Mouse (Mus musculus) kidney, postnatal 0 days (tissue): ENCODE results near the gene Wdr35. TPM values are rescaled to one million over a fixed set of nuclear protein-coding genes. Genes with fewer than 3 reads are reported as not detected.
"Not testable (repeated sequence)": the region's sequence is repeated elsewhere in the genome, so short reads cannot be mapped to it uniquely, and the experiment has no call there.

Experiments
- ATAC-seq: fragments of 200-750 bp; cut with Nextera tagmentation; replicated peaks from 2 replicates; pipeline ENCODE4 v1.8.0; 2017; ENCODE audit warnings: low read depth, moderate number of reproducible peaks, moderate TSS enrichment, moderate library complexity; ENCODE audit not compliant: low FRiP score
- DNase-seq: peaks from one replicate; pipeline ENCODE4 v3.0.0-alpha.2; 2016; ENCODE audit warnings: low spot score
- H3K27ac ChIP-seq: fragments of 300-500 bp; sonication (generic); 2 replicates; pipeline ENCODE4 v1.5.1; 2014; ENCODE audit warnings: mild to moderate bottlenecking
- H3K27me3 ChIP-seq: fragments of 300-500 bp; sonication (generic); 2 replicates; pipeline ENCODE4 v1.6.1; 2014; ENCODE audit warnings: low read length, mixed read lengths; ENCODE audit not compliant: insufficient read depth
- H3K36me3 ChIP-seq: fragments of 300-500 bp; sonication (generic); 2 replicates; pipeline ENCODE4 v1.6.1; 2014; ENCODE audit warnings: low read length, mixed read lengths; ENCODE audit not compliant: insufficient read depth
- H3K4me1 ChIP-seq: fragments of 300-500 bp; sonication (generic); replicated peaks from 2 replicates; pipeline ENCODE4 v1.6.1; 2014; ENCODE audit warnings: antibody characterized with exemption, low read length, mixed read lengths; ENCODE audit not compliant: insufficient read depth
- H3K4me2 ChIP-seq: fragments of 300-500 bp; sonication (generic); 2 replicates; pipeline ENCODE4 v1.6.1; 2014; ENCODE audit warnings: mild to moderate bottlenecking, low read length, moderate library complexity, mixed read lengths
- H3K4me3 ChIP-seq: fragments of 300-500 bp; sonication (generic); replicated peaks from 2 replicates; pipeline ENCODE4 v1.5.1; 2014; ENCODE audit warnings: low read depth, low read length
- H3K9ac ChIP-seq: fragments of 300-500 bp; sonication (generic); 2 replicates; pipeline ENCODE4 v1.6.1; 2014; ENCODE audit warnings: low read depth, low read length
- H3K9me3 ChIP-seq: fragments of 300-500 bp; sonication (generic); replicated peaks from 2 replicates; pipeline ENCODE4 v1.6.1; 2016; ENCODE audit warnings: low read length, inconsistent platforms, mixed read lengths
- CTCF ChIP-seq: IDR thresholded peaks from 2 replicates; pipeline ENCODE4 v1.5.1; 2016; ENCODE audit warnings: antibody characterized with exemption, low read depth, mild to moderate bottlenecking, moderate library complexity
- whole genome bisulfite sequencing: fragments of 180-500 bp; shearing (Covaris S2); extraction: QIAGEN DNeasy Blood & Tissue Kit; methylation state at CpG from one replicate; pipeline ENCODE4 v1.1.7; 2014; 5-methylcytosine and 5-hydroxymethylcytosine counted together
- polyA plus RNA-seq: library from polyadenylated mRNA; unstranded; fragments of >200 nt; fragmentation: Nextera tagmentation; extraction: Ambion mirVana; gene quantifications from 2 replicates; pipeline ENCODE4 v1.2.1, GENCODE M21; 2015

The Wdr35 gene
- polyA plus RNA-seq: 12.4 and 15.2 TPM in 2 replicates

DNA sequence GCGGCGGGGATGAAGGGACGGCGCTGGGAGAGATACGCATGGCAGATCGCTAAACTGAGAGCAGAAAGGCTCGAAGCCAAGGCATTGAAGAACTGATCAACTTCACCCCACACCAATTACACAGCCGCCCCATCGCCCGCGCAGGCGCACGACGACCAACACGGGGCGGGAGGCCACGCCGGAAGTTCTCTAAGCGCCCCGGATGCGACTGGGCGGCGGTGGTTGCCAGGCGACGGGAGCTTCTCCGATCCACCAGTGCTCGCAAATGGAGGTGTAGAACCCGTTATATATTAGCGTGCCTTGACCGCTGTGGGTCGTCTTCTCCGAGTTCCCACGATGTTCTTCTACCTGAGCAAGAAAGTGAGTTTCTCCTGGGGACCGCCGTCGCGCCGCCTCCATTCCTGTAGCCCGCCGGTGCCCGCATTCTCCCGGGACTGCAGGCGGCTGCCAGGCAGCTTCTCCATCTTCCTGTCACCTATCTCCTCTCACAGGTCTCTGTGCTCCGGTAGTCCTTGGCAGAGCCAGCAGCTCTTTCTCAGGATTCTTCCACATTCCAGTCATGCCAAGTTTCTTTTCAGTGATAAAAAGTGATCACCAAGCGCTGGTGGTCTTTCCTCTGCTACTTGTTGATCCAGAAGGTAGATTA is at the start of gene Wdr35:
Gene Wdr35, plus strand, starts transcription at position 73 of the 646 bp plus-strand sequence.
- H3K27me3 ChIP-seq: no peaks in the 10 kb centered on the region
- H3K9ac ChIP-seq: peak within 1 kb of the TSS; percentile 57; the same call in 1 of the 2 replicates
- peaks cover 5% of the 10 kb centered on the region; the same call in 1 of the 2 replicates for H3K36me3 ChIP-seq
- peak within 1 kb of the TSS; percentile 66 for H3K4me3 ChIP-seq
- H3K9me3 ChIP-seq: no peaks in the 10 kb centered on the region
- ATAC-seq (peak; percentile 89), DNase-seq (peak; percentile 90)
- no peak within 1 kb of the TSS for H3K27ac ChIP-seq
- TF ChIP-seq CTCF: no peak
- H3K4me2 ChIP-seq: peak within 1 kb of the TSS; percentile 64
- H3K4me1 ChIP-seq: peaks cover 5% of the 10 kb centered on the region; the same call in 1 of the 2 replicates
- under 1% methylated on average over 45 of the region's 45 CpGs for WGBS

DNA sequence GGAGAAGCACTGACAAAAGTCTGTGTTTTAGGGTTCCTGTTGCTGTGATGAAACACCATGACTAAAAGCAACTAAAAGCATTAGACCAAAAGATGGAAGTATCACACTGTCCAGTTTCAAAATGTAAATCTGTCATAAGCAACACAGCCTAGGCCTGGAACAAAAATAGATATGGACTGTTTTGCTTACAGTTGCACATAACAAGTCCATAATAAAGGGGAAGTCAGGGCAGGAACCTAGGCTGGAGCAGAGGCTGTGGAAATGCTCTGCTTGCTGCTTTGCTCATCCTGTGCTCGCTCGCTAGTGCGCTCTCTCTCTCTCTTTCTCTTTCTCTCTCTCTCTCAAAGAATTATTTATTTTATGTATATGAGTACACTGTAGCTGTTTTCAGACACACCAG is 46.0 kb upstream of the Wdr35 start:
- H3K4me1 ChIP-seq: peaks cover 21% of the 10 kb centered on the region
- no peaks in the 10 kb centered on the region for H3K27me3 ChIP-seq
- no peaks in the 10 kb centered on the region for H3K9me3 ChIP-seq
- 0 out of 2 replicates have a peak, but pooled peaks cover 8% of the 10 kb centered on the region for H3K36me3 ChIP-seq
- no peak overlapping the region for H3K4me3 ChIP-seq
- 73% methylated on average over 3 of the region's 3 CpGs for WGBS
- TF ChIP-seq CTCF: no peak
- H3K9ac ChIP-seq: no peak overlapping the region
- no peak overlapping the region for H3K4me2 ChIP-seq
- H3K27ac ChIP-seq: no peak overlapping the region
- ATAC-seq (no peak), DNase-seq (no peak)

DNA sequence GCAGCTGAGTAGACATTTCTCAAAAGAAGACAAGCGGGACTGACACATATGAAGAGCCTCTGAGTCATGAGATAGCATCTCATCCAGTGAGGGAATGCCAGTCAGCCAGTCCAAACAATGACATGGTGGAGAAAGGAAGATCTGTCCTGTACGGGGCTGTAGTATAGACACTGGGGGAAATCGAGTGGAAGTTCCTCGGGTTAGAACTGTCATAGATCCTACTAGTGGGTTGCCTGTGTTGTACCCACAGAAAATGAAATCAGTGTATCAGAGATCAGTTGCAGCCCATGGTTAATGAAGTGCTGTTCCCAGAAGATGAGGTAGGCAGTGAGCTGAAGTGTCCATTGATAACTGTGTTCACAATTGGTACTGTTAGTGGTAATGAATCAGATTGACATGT is 44.9 kb upstream of the Wdr35 start:
- ATAC-seq: no peak
- Histone ChIP-seq H3K9ac (no peak overlapping the region), H3K4me1 (peaks cover 18% of the 10 kb centered on the region), H3K27ac (no peak overlapping the region), H3K27me3 (no peaks in the 10 kb centered on the region), H3K4me2 (no peak overlapping the region), H3K4me3 (no peak overlapping the region), H3K36me3 (0 out of 2 replicates have a peak, but pooled peaks cover 12% of the 10 kb centered on the region), H3K9me3 (no peaks in the 10 kb centered on the region)
- WGBS: 78% methylated on average over 4 of the region's 4 CpGs
- no peak for DNase-seq
- no peak for TF ChIP-seq CTCF

DNA sequence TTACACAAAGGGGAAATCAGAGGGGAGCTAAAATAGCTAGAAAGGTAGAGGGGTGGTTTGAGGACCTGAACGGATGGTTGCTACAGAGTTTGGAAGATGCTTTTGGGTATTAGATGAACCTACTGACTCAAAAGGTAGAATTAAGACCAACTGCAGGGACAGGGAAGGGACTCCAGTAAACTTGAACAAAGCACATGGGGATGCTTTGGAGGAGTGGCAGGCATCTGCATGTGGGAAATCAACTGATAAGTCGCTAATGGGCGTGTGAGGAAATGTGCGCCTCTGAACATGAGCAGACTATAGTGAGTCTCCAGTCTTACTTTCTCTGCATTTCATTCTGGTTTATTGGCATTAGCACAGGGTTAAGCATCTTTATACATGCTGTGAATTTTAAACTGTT is 42.6 kb upstream of the Wdr35 start:
- ATAC-seq: no peak
- Histone ChIP-seq H3K4me3 (no peak overlapping the region), H3K9me3 (no peaks in the 10 kb centered on the region), H3K9ac (no peak overlapping the region), H3K27ac (no peak overlapping the region), H3K4me2 (no peak overlapping the region), H3K36me3 (peaks cover 20% of the 10 kb centered on the region), H3K27me3 (no peaks in the 10 kb centered on the region), H3K4me1 (peaks cover 9% of the 10 kb centered on the region; the same call in 1 of the 2 replicates)
- no peak for DNase-seq
- TF ChIP-seq CTCF: no peak
- 86% methylated on average over 4 of the region's 4 CpGs for WGBS

DNA sequence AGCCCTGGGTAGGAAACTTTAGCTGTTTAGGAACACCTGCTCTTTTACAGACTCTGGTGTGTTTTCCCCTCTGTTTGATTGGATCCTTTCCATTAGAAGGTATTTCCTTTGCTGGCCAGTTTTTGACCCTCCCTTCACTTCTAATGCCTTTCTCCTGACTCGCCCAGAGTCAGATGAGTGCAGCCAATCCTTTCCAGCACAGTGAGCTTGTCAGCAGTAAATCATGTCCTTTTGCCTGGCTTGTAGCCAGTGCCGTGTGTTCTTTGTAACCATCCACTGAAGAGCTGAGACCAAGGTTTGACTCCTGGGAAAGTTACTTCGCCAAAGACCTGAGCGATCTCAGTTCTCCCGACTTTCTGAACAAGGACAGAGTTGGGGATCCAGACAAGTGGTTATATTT is 38.3 kb upstream of the Wdr35 start:
- whole genome bisulfite sequencing: 27% methylated on average over 5 of the region's 5 CpGs
- DNase-seq (peak; percentile 83), ATAC-seq (peak; percentile 88)
- no peak overlapping the region for H3K4me2 ChIP-seq
- no peak overlapping the region for H3K27ac ChIP-seq
- H3K4me3 ChIP-seq: no peak overlapping the region
- H3K9ac ChIP-seq: no peak overlapping the region
- peaks cover 42% of the 10 kb centered on the region for H3K36me3 ChIP-seq
- no peaks in the 10 kb centered on the region for H3K9me3 ChIP-seq
- H3K4me1 ChIP-seq: no peaks in the 10 kb centered on the region
- no peaks in the 10 kb centered on the region for H3K27me3 ChIP-seq
- no peak for TF ChIP-seq CTCF

DNA sequence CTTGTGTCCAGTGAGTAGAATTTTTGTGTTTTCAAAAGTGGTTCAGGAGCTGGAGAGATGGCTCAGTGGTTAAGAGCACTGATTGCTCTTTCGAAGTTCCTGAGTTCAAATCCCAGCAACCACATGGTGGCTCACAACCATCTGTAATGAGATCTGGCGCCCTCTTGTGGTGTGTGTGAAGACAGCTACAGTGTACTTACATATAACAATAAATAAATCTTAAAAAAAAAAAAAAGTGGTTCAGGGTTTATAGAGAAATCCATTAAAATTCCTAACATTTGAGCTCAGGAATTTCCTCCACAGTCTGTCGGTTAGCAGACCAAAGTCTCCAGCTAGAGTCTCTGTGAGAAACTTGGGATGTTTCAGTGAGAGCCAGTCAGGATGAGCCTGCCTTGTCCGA is 37.5 kb upstream of the Wdr35 start:
- not testable (repeated sequence) for H3K27ac ChIP-seq, DNase-seq, H3K4me3 ChIP-seq, ATAC-seq, H3K9me3 ChIP-seq, H3K4me1 ChIP-seq, H3K4me2 ChIP-seq, H3K27me3 ChIP-seq, H3K9ac ChIP-seq
- 61% methylated on average over 4 of the region's 4 CpGs for WGBS
- peak; percentile 65 for TF ChIP-seq CTCF
- H3K36me3 ChIP-seq: peaks cover 41% of the 10 kb centered on the region

DNA sequence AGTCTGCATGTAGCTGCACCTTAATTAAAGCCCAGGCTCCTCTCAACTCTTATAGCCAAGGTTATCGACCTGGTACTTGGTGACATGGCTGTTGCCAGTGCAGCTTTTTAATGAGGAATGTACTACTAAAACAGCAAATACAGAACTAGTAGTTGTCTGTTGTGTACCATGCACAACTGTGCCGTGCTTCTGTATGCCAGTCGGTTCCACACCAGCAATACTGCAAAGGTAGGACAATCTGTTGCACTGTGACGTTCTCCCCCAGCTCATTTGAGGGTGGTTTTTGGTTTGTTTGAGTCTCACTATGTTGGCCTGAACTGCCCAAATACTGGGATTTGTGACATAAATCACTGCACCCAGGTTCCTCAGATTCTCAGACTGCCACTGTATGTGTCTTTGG is 34.2 kb upstream of the Wdr35 start:
- Histone ChIP-seq H3K4me1 (no peaks in the 10 kb centered on the region), H3K9ac (no peak overlapping the region), H3K27ac (no peak overlapping the region), H3K36me3 (peaks cover 32% of the 10 kb centered on the region), H3K4me2 (no peak overlapping the region), H3K27me3 (no peaks in the 10 kb centered on the region), H3K9me3 (no peaks in the 10 kb centered on the region), H3K4me3 (no peak overlapping the region)
- WGBS: 93% methylated on average over 4 of the region's 4 CpGs
- ATAC-seq (no peak), DNase-seq (no peak)
- TF ChIP-seq CTCF: no peak
